Mouse (Mus musculus): Measurements from ENCODE around the gene Diexf.

GRCm38 (mm10) chr1:193084016-193084415 lies 46.1 kb downstream of the Diexf start:
- TF ChIP-seq CTCF (IDR thresholded peaks at IDR 0.05; ENCODE audit: borderline replicate concordance, control insufficient read depth, extremely low read depth, insufficient read depth, low read length, poor library complexity) = no peak
- TF ChIP-seq POLR2A (IDR thresholded peaks at IDR 0.05; ENCODE audit: control insufficient read depth, extremely low read depth, insufficient read depth, low read length, poor library complexity) = no peak
